Mouse (Mus musculus) heart, postnatal 36 days (tissue): Measurements from ENCODE around the gene Ntm. TPM values are rescaled to one million over a fixed set of nuclear protein-coding genes. Genes with fewer than 3 reads are reported as not detected.
A peak's percentile ranks its signal among the peaks of the same experiment; 100 is the strongest.

Experiments
- DNase-seq, 2 experiments: peaks; one replicate each; pipeline ENCODE4 v3.0.0; 2021 to 2022
- intact Hi-C: fragments of 180-260 bp; cut with DNase I; formaldehyde crosslinking; loops from one replicate; pipeline ENCODE4 v1.15.1; 2025
- total RNA-seq, 2 experiments: library from RNA; stranded (reverse); gene quantifications; 2 replicates each; pipeline ENCODE4 v1.2.3; 2021

The Ntm gene
- total RNA-seq, 2 experiments from 2014 or later: 2.0 to 2.6 TPM

- DNase-seq: no peak
- intact Hi-C loops: no loop called here
These were observed 747.1 kb downstream of the Ntm start for GRCm38 (mm10) chr9:29215796-29216195.

- intact Hi-C loops: no loop called here
- DNase-seq: no peak
These were observed 747.7 kb downstream of the Ntm start for GRCm38 (mm10) chr9:29215241-29215640.

- no peak for DNase-seq
- intact Hi-C loops: no loop called here
These were observed 753.7 kb downstream of the Ntm start for GRCm38 (mm10) chr9:29209243-29209642.

- DNase-seq: no peak
- intact Hi-C loops: no loop called here
These were observed 754.8 kb downstream of the Ntm start for GRCm38 (mm10) chr9:29208142-29208541.

- intact Hi-C loops: no loop called here
- no peak for DNase-seq
These were observed 757.3 kb downstream of the Ntm start for GRCm38 (mm10) chr9:29205680-29206079.

- peak in 1 of 2 experiments; percentile 5 for DNase-seq
- intact Hi-C loops: loop anchor here (5.0 kb wide), 2 partner anchors 85 to 940 kb away; no protein-coding TSS in a partner anchor
These were observed 760.7 kb downstream of the Ntm start for GRCm38 (mm10) chr9:29202196-29202595.

GRCm38 (mm10) chr9:29201163-29202053 is 761.5 kb downstream of the Ntm start:
- peak; percentile 18 to 35 for DNase-seq
- intact Hi-C loops: loop anchor here (1.0 to 5.0 kb wide), 4 partner anchors 86 to 939 kb away; no protein-coding TSS in a partner anchor

- intact Hi-C loops: no loop called here
- no peak for DNase-seq
These were observed 765.9 kb downstream of the Ntm start for GRCm38 (mm10) chr9:29197046-29197445.

GRCm38 (mm10) chr9:29194265-29194664 is 768.7 kb downstream of the Ntm start:
- no peak for DNase-seq
- intact Hi-C loops: no loop called here

- intact Hi-C loops: no loop called here
- DNase-seq: no peak
These were observed 779.9 kb downstream of the Ntm start for GRCm38 (mm10) chr9:29183011-29183410.

- intact Hi-C loops: no loop called here
- no peak for DNase-seq
These were observed 781.3 kb downstream of the Ntm start for GRCm38 (mm10) chr9:29181661-29182060.

- DNase-seq: peak; percentile 9 to 13
- intact Hi-C loops: no loop called here
These were observed 797.2 kb downstream of the Ntm start for GRCm38 (mm10) chr9:29165731-29166130.

GRCm38 (mm10) chr9:29161059-29161642 is 801.8 kb downstream of the Ntm start:
- DNase-seq: no peak
- intact Hi-C loops: no loop called here

GRCm38 (mm10) chr9:29145901-29146300 is 817.0 kb downstream of the Ntm start:
- intact Hi-C loops: no loop called here
- DNase-seq: peak; percentile 6

GRCm38 (mm10) chr9:29136039-29136438 is 826.9 kb downstream of the Ntm start:
- intact Hi-C loops: no loop called here
- DNase-seq: no peak

GRCm38 (mm10) chr9:29130717-29131292 is 832.1 kb downstream of the Ntm start:
- no peak for DNase-seq
- intact Hi-C loops: no loop called here

- intact Hi-C loops: no loop called here
These were observed 832.6 kb downstream of the Ntm start for GRCm38 (mm10) chr9:29130316-29130715.

GRCm38 (mm10) chr9:29128416-29128815 is 834.5 kb downstream of the Ntm start:
- no peak for DNase-seq
- intact Hi-C loops: no loop called here

More at GRCm38 (mm10) chr9:29130316-29130715, 832.6 kb downstream of the Ntm start:
- DNase-seq: no peak

- intact Hi-C loops: no loop called here
- DNase-seq: no peak
These were observed 838.5 kb downstream of the Ntm start for GRCm38 (mm10) chr9:29124455-29124854.

- intact Hi-C loops: no loop called here
- no peak for DNase-seq
These were observed 839.1 kb downstream of the Ntm start for GRCm38 (mm10) chr9:29123828-29124227.

- intact Hi-C loops: no loop called here
- no peak for DNase-seq
These were observed 845.3 kb downstream of the Ntm start for GRCm38 (mm10) chr9:29117561-29118112.
